Mouse (Mus musculus) ES-Bruce4 (cell line): ENCODE results near the gene Rpl21.

Experiments used
- CTCF ChIP-seq: IDR thresholded peaks from one replicate; pipeline ENCODE4 v1.8.1; 2011; ENCODE audit warnings: low read depth, low read length
- EP300 ChIP-seq: IDR thresholded peaks from 2 replicates; pipeline ENCODE4 v1.6.1; 2011; ENCODE audit warnings: low read depth, low read length; ENCODE audit not compliant: insufficient read depth
- POLR2A ChIP-seq: IDR thresholded peaks from one replicate; pipeline ENCODE4 v1.8.1; 2011; ENCODE audit warnings: low read length; ENCODE audit not compliant: insufficient read depth

DNA sequence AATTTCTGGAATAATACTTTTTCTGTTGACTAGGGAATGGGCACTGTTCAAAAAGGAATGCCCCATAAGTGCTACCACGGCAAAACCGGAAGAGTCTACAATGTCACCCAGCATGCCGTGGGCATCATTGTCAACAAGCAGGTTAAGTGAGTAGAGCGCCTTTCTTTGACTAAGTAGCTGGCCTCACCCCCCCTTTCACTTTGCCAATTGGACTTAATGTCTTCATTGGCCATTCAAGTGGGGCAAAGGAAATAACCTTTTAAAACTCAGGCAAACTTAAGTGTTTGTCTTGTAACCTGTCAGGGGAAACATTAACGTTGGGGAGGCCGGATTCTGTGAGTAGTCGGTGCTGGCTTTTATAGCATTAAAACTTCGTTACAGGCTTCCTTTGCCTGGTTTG lies 2.3 kb downstream of the Rpl21 start:
- TF ChIP-seq EP300: no peak
- TF ChIP-seq POLR2A: no peak
- no peak for TF ChIP-seq CTCF
